Mouse (Mus musculus) C2C12 (cell line): ENCODE results near the gene Efr3b.

ENCODE experiments used
- CTCF ChIP-seq: IDR thresholded peaks from one replicate; pipeline ENCODE4 v1.5.1; 2011; ENCODE audit not compliant: control insufficient read depth, insufficient read depth, insufficient read length
- MYOG ChIP-seq: IDR thresholded peaks from one replicate; pipeline ENCODE4 v1.6.1; 2011; ENCODE audit not compliant: control insufficient read depth, insufficient read length; ENCODE audit errors: extremely low read depth
- USF1 ChIP-seq: IDR thresholded peaks from one replicate; pipeline ENCODE4 v1.6.1; 2011; ENCODE audit warnings: low read depth, mild to moderate bottlenecking, control low read depth, moderate library complexity

GRCm38 (mm10) chr12:4078069-4078468 is 39.4 kb upstream of the Efr3b start:
- TF ChIP-seq CTCF (no peak), USF1 (no peak), MYOG (no peak)
